Mouse (Mus musculus): Measurements from ENCODE around the gene Sugp1.
A peak's percentile ranks its signal among the peaks of the same experiment; 100 is the strongest.
"Not testable (repeated sequence)": the region's sequence is repeated elsewhere in the genome, so short reads cannot be mapped to it uniquely, and the experiment has no call there.

Sugp1 gene

GRCm38 (mm10) chr8:70049662-70050061 is 7.0 kb downstream of the Sugp1 start:
- DNase-seq: no peak

- DNase-seq: not testable (repeated sequence)
These were observed 7.8 kb downstream of the Sugp1 start for GRCm38 (mm10) chr8:70050434-70050833.

- no peak for DNase-seq
These were observed 15.1 kb downstream of the Sugp1 start for GRCm38 (mm10) chr8:70057721-70058120.

GRCm38 (mm10) chr8:70071836-70072440 is 29.3 kb downstream of the Sugp1 start:
- no peak for DNase-seq

- no peak for DNase-seq
These were observed 29.9 kb downstream of the Sugp1 start, which contains the start of gene Tm6sf2 for GRCm38 (mm10) chr8:70072441-70073069. TSS of gene Tm6sf2 (plus strand) at chr8:70072924.

GRCm38 (mm10) chr8:70073120-70073519 is 30.5 kb downstream of the Sugp1 start:
- no peak for DNase-seq

- DNase-seq: no peak
These were observed 31.1 kb downstream of the Sugp1 start for GRCm38 (mm10) chr8:70073682-70074081.

GRCm38 (mm10) chr8:70081976-70082375 is 39.4 kb downstream of the Sugp1 start:
- DNase-seq: no peak

- DNase-seq: peak; percentile 89
These were observed 40.7 kb downstream of the Sugp1 start, which contains the start of gene Hapln4 for GRCm38 (mm10) chr8:70083285-70083684. TSS of gene Hapln4 (plus strand) at chr8:70083457.

GRCm38 (mm10) chr8:70084191-70085065 is 41.8 kb downstream of the Sugp1 start:
- peak; percentile 52 for DNase-seq

- DNase-seq: no peak
These were observed 43.5 kb downstream of the Sugp1 start for GRCm38 (mm10) chr8:70086151-70086550.

GRCm38 (mm10) chr8:70087237-70087636 is 44.6 kb downstream of the Sugp1 start:
- no peak for DNase-seq

- DNase-seq: peak; percentile 34
These were observed 45.4 kb downstream of the Sugp1 start for GRCm38 (mm10) chr8:70087836-70088650.

GRCm38 (mm10) chr8:70089296-70089960 is 46.8 kb downstream of the Sugp1 start:
- DNase-seq: no peak

GRCm38 (mm10) chr8:70092786-70093185 is 50.2 kb downstream of the Sugp1 start:
- no peak for DNase-seq

GRCm38 (mm10) chr8:70099276-70099675 is 56.7 kb downstream of the Sugp1 start:
- no peak for DNase-seq

GRCm38 (mm10) chr8:70100241-70100640 is 57.6 kb downstream of the Sugp1 start:
- no peak for DNase-seq

GRCm38 (mm10) chr8:70104506-70104905 is 61.9 kb downstream of the Sugp1 start:
- DNase-seq: no peak

- DNase-seq: no peak
These were observed 62.3 kb downstream of the Sugp1 start for GRCm38 (mm10) chr8:70104922-70105321.

- no peak for DNase-seq
These were observed 67.8 kb downstream of the Sugp1 start for GRCm38 (mm10) chr8:70110451-70110850.

GRCm38 (mm10) chr8:70111192-70111795 is 68.7 kb downstream of the Sugp1 start:
- DNase-seq: no peak

Data from cerebellum, adult 11 months (tissue).